Mouse (Mus musculus) neural tube, embryonic 13.5 days (tissue): ENCODE data around the gene Xpo6. TPM values are rescaled to one million over a fixed set of nuclear protein-coding genes. Genes with fewer than 3 reads are reported as not detected.
A peak's percentile ranks its signal among the peaks of the same experiment; 100 is the strongest.

Experiments
- ATAC-seq: fragments of 200-750 bp; cut with Nextera tagmentation; 2 replicates; pipeline ENCODE4 v1.8.0; 2017; ENCODE audit warnings: low read depth, mild to moderate bottlenecking, moderate TSS enrichment, moderate library complexity
- H3K27ac ChIP-seq: fragments of 300-500 bp; sonication (generic); replicated peaks from 2 replicates; pipeline ENCODE4 v1.5.1; 2015; ENCODE audit warnings: moderate library complexity, mild to moderate bottlenecking, inconsistent platforms
- H3K27me3 ChIP-seq: fragments of 300-500 bp; sonication (generic); 2 replicates; pipeline ENCODE4 v1.6.1; 2015; ENCODE audit warnings: mild to moderate bottlenecking, inconsistent platforms
- H3K36me3 ChIP-seq: fragments of 300-500 bp; sonication (generic); 2 replicates; pipeline ENCODE4 v1.6.1; 2015; ENCODE audit warnings: mild to moderate bottlenecking, inconsistent platforms
- H3K4me1 ChIP-seq: fragments of 300-500 bp; sonication (generic); replicated peaks from 2 replicates; pipeline ENCODE4 v1.6.1; 2015; ENCODE audit warnings: inconsistent platforms
- H3K4me2 ChIP-seq: fragments of 300-500 bp; sonication (generic); 2 replicates; pipeline ENCODE4 v1.6.1; 2015; ENCODE audit warnings: inconsistent platforms, mild to moderate bottlenecking, moderate library complexity
- H3K4me3 ChIP-seq: fragments of 300-500 bp; sonication (generic); 2 replicates; pipeline ENCODE4 v1.5.1; 2015; ENCODE audit warnings: mild to moderate bottlenecking, inconsistent platforms
- H3K9ac ChIP-seq: fragments of 300-500 bp; sonication (generic); 2 replicates; pipeline ENCODE4 v1.6.1; 2015; ENCODE audit warnings: moderate library complexity, mild to moderate bottlenecking, inconsistent platforms
- H3K9me3 ChIP-seq: fragments of 300-500 bp; sonication (generic); 2 replicates; pipeline ENCODE4 v1.6.1; 2016; ENCODE audit warnings: inconsistent platforms
- WGBS: fragments of 180-500 bp; shearing (Covaris S2); methylation state at CpG from one replicate; pipeline ENCODE4 v1.1.7; 2015; 5-methylcytosine and 5-hydroxymethylcytosine counted together
- polyA plus RNA-seq: library from polyadenylated mRNA; unstranded; fragments of >200 nt; fragmentation: Nextera tagmentation; extraction: Ambion mirVana; gene quantifications from 2 replicates; pipeline ENCODE4 v1.2.1, GENCODE M21; 2015

The Xpo6 gene
- polyA plus RNA-seq, 1 experiment from 2014 or later = 47.8 TPM

DNA sequence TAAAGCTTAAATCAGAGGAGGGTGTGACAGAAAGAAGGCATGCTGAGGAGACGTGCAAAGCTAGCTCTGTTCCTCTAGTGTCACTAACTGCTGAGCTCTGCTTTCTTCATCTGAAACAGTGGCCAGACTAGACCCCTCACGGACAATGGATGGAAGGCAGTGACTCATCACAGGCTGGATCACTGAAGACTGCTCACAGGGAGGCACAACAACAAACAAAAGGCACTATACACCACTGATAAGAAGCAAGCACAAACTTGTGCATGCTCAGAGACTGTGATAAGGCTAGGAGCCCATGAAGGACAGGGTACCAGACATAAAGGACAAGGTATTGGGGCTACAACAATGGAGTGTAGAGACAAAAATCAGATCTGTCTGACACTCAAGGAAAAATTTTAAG, 89.1 kb downstream of the Xpo6 start:
- H3K9ac ChIP-seq = no peak overlapping the region
- no peaks in the 10 kb centered on the region for H3K4me1 ChIP-seq
- no peaks in the 10 kb centered on the region for H3K27me3 ChIP-seq
- H3K36me3 ChIP-seq = peaks cover 90% of the 10 kb centered on the region
- no peak overlapping the region for H3K4me2 ChIP-seq
- H3K4me3 ChIP-seq = no peak overlapping the region
- no peak overlapping the region for H3K27ac ChIP-seq
- no peak for ATAC-seq
- WGBS = 78% methylated on average over 2 of the region's 2 CpGs
- no peaks in the 10 kb centered on the region for H3K9me3 ChIP-seq

DNA sequence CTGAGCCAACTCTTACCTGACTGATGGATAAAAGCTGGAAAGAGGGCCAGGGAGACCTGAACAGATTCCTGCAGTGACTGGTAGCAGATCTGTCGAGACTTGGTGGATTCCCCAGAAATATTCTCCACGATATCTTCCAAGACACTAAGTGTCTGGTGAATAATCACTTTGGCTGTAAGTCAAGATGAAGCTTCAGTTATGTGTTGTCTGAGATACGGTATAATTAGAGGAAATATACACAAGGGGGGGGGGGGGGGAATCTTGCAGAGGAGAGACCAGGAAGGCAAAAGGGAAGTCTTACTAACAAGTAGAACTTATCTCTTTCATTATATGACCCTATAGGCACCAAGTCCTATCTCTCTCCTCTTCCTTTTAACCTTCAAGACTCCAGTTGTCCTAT, 90.4 kb downstream of the Xpo6 start:
- 81% methylated on average over 3 of the region's 3 CpGs for WGBS
- Histone ChIP-seq H3K4me3 (no peak overlapping the region), H3K4me1 (no peaks in the 10 kb centered on the region), H3K36me3 (peaks cover 92% of the 10 kb centered on the region), H3K27me3 (no peaks in the 10 kb centered on the region), H3K4me2 (no peak overlapping the region), H3K9me3 (no peaks in the 10 kb centered on the region), H3K9ac (no peak overlapping the region), H3K27ac (0 out of 2 replicates have a peak overlapping the region, but pooled peaks have one; percentile 46)
- no peak for ATAC-seq

DNA sequence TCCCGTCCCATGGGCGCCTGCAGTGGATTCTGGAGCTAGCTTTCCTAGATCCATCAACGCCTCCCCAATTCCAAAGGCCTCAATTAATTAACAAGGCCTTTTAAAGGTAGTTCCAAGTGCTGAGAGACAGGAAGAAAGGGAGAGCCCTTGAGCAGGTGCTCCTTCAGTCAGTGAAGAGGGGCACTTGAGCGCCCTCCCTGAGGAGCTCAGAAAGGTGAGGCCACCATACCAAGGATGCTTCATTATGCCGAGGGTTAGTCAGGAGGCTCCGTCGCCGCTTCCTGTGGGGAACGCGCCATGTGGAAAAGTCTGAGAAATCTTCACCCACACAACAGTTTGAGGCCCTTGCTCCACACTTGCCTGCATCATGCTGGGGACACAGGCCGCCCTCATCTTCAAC, 99.9 kb downstream of the Xpo6 start:
- no peak overlapping the region for H3K4me3 ChIP-seq
- no peak for ATAC-seq
- no peak overlapping the region for H3K9ac ChIP-seq
- H3K9me3 ChIP-seq = no peaks in the 10 kb centered on the region
- H3K36me3 ChIP-seq = peaks cover 84% of the 10 kb centered on the region
- H3K27me3 ChIP-seq = no peaks in the 10 kb centered on the region
- no peaks in the 10 kb centered on the region for H3K4me1 ChIP-seq
- WGBS = 98% methylated on average over 11 of the region's 11 CpGs
- H3K27ac ChIP-seq = no peak overlapping the region
- H3K4me2 ChIP-seq = no peak overlapping the region

DNA sequence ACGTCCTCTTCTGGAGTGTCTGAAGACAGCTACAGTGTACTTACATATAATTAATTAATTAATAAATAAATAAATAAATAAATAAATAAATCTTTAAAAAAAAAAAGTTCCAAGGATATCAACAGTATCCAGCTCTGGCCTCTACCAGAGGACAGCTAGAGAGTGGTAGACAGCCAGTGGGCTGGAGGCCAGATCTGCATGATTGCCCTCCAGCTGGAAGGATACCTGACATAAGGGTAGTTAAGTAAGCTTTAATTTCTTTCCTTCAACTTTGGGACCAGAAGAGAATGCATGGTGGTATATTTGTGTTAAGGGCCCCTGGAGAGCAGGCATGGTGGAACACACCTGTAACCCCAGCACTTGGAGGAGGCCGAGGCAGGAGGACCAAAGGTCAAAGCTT, 100.5 kb downstream of the Xpo6 start:
- no peaks in the 10 kb centered on the region for H3K9me3 ChIP-seq
- H3K4me2 ChIP-seq = no peak overlapping the region
- no peak for ATAC-seq
- 98% methylated on average over 2 of the region's 2 CpGs for WGBS
- H3K27ac ChIP-seq = no peak overlapping the region
- peaks cover 78% of the 10 kb centered on the region for H3K36me3 ChIP-seq
- no peak overlapping the region for H3K9ac ChIP-seq
- H3K4me3 ChIP-seq = no peak overlapping the region
- no peaks in the 10 kb centered on the region for H3K27me3 ChIP-seq
- H3K4me1 ChIP-seq = no peaks in the 10 kb centered on the region

DNA sequence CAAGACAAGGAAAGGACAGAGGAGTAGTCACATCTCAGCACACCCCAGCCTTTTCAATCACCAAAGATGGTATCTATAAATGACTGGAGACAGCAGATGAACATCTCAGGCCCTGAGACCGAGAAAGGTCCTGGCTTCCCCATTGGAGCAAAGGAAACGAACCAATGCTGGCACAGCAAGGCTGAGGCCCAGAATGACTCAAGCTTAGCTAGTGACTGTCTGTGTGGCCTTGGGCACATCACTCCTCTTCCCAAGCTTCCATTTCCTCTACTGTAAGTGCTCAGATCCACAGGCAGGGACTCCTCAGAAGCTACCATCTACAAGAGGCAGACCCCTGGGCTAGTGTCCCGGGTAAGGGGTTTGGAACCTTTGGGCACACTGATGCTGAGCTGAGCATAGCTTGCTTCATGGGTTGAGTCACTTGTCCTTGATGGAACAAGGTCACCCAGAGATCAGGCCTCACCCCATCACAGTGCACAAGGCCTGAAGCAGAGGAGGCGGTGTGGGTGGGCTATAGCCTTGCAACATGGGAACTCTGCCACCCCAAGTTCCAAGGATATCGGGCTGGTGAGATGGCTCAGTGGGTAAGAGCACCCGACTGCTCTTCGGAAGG, 101.0 kb downstream of the Xpo6 start:
- no peak for ATAC-seq
- Histone ChIP-seq H3K4me1 (no peaks in the 10 kb centered on the region), H3K9me3 (no peaks in the 10 kb centered on the region), H3K4me2 (no peak overlapping the region), H3K9ac (no peak overlapping the region), H3K27me3 (no peaks in the 10 kb centered on the region), H3K4me3 (no peak overlapping the region), H3K36me3 (peaks cover 72% of the 10 kb centered on the region), H3K27ac (no peak overlapping the region)
- WGBS = 97% methylated on average over 7 of the region's 7 CpGs

DNA sequence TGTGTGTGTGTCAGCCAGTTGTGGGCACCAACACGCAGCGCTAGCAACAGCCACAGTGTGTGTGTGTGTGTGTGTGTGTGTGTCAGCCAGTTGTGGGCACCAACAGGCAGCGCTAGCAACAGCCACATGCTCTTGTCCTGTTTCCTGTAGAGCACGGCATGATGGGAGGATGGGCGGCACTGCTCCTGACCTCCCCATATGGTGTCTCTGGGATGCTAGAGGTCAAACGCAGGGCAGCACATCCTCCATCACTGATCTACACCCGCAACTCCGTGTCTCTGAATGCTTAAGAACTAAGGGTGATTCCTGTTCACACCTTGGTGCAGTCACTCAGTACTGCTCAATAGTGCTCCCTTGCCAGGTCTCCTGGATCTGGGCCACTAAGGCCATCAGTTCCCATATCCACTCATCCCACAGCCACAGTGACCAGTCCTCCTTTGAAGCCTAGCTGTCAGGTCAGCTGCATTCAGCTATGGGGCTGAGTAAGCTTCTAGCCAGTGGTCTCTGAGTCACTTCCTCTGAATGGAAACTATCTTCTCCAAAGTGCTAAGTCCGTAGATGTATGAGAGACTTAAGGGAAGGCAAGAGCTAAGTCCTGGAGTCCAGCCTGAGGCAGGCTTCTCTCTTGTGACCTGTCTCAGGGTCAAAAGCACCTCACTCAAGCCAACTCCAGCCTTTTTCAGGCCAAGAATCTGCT, 102.9 kb downstream of the Xpo6 start:
- ATAC-seq = no peak
- H3K27ac ChIP-seq = no peak overlapping the region
- no peak overlapping the region for H3K4me2 ChIP-seq

DNA sequence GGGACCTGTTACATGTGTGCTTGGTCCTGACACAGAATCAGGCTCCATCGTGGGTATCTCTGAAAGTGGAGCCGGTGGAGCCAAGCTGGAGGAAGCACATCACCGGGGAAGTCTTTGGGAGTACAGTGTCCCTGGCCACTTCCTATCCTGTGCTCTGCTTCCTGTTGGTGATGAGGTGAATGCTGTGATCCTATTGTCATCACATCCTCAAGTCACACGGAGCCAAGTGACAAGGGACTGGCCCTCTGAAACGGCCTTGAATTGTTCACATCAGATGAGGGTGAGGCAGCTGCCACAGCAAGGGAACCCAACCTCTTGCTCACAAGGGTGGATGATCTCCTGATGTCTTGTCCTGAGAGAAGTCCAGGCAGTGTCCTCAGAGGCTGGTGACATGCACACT, 103.7 kb downstream of the Xpo6 start:
- no peak for ATAC-seq
- Histone ChIP-seq H3K27ac (no peak overlapping the region), H3K27me3 (no peaks in the 10 kb centered on the region), H3K36me3 (peaks cover 52% of the 10 kb centered on the region), H3K9ac (no peak overlapping the region), H3K4me3 (no peak overlapping the region), H3K4me1 (no peaks in the 10 kb centered on the region), H3K9me3 (no peaks in the 10 kb centered on the region), H3K4me2 (no peak overlapping the region)
- 85% methylated on average over 5 of the region's 5 CpGs for WGBS

More for the DNA sequence above, 102.9 kb downstream of the Xpo6 start:
- Histone ChIP-seq H3K36me3 (peaks cover 60% of the 10 kb centered on the region), H3K27me3 (no peaks in the 10 kb centered on the region), H3K9ac (no peak overlapping the region), H3K4me1 (no peaks in the 10 kb centered on the region), H3K4me3 (no peak overlapping the region), H3K9me3 (no peaks in the 10 kb centered on the region)
- 86% methylated on average over 8 of the region's 9 CpGs for WGBS

DNA sequence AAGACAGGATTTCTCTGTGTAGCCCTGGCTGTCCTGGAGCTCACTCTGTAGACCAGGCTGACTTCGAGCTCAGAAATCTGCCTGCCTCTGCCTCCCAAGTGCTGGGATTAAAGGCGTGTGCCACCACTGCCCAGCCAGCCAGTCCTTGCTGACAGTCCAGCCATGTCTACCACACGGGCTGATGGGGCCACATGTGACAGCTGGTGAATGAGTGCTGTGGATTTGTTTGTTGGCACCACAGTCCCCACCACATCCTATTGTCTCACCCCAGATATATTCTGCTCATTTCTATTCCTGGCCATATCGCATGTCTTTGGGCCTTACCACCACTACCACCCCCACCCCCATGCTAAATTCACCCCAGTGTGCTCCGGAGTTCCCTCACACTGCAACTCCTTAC, 105.6 kb downstream of the Xpo6 start:
- Histone ChIP-seq H3K4me3 (no peak overlapping the region), H3K27me3 (no peaks in the 10 kb centered on the region), H3K4me2 (no peak overlapping the region), H3K27ac (no peak overlapping the region), H3K36me3 (peaks cover 34% of the 10 kb centered on the region), H3K9ac (no peak overlapping the region), H3K9me3 (0 out of 2 replicates have a peak, but pooled peaks cover 8% of the 10 kb centered on the region), H3K4me1 (no peaks in the 10 kb centered on the region)
- ATAC-seq = no peak
- 92% methylated on average over 5 of the region's 5 CpGs for WGBS

DNA sequence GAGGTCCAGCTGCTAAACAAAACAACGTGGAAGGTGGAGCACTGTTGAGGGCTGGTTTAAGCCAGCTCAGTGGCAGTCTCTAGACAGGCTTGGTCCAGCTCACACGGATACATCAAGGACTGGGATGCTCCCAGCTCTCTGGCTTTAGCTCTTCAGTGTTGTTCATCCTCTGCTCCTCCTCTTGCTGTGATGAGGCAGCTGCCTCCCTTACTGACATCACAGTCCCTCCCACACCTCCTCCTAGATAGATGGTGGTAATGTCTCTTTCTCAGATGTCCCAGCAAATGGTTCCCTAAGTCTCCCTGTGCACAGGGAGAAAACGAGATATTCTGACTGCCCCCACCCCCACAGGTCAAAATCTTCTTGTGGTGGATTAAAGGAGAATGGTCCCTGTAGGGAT, 107.1 kb downstream of the Xpo6 start:
- WGBS = 48% methylated on average over 3 of the region's 3 CpGs

DNA sequence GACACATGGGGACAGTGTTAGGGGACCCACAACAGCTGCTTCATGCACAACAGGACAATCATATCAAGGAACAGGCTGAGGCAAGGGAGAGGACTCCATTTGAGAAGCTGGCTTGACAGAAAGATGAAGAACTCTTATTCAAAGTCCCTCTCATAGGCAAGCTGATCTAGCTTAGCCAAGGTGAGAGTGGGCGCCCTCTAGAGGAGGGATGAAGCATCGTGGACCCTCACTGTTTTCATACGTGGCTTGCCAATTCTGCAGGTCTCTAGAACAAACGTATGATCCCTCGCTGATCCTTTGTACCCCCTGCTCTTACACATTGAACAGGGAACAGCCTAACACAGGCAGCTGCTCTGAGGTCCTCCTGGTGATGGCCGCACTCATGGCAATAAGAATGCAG, 110.5 kb downstream of the Xpo6 start:
- WGBS = 15% methylated on average over 6 of the region's 6 CpGs
- Histone ChIP-seq H3K9ac (no peak overlapping the region), H3K27ac (no peak overlapping the region), H3K4me2 (no peak overlapping the region), H3K27me3 (peaks cover 5% of the 10 kb centered on the region), H3K4me3 (no peak overlapping the region), H3K36me3 (no peaks in the 10 kb centered on the region), H3K4me1 (peaks cover 16% of the 10 kb centered on the region), H3K9me3 (0 out of 2 replicates have a peak, but pooled peaks cover 8% of the 10 kb centered on the region)
- ATAC-seq = no peak

More for the DNA sequence above, 107.1 kb downstream of the Xpo6 start:
- H3K4me1 ChIP-seq = no peaks in the 10 kb centered on the region
- no peak for ATAC-seq
- peaks cover 20% of the 10 kb centered on the region for H3K36me3 ChIP-seq
- H3K9me3 ChIP-seq = 0 out of 2 replicates have a peak, but pooled peaks cover 8% of the 10 kb centered on the region
- H3K27me3 ChIP-seq = no peaks in the 10 kb centered on the region
- no peak overlapping the region for H3K4me3 ChIP-seq
- no peak overlapping the region for H3K9ac ChIP-seq
- no peak overlapping the region for H3K4me2 ChIP-seq
- no peak overlapping the region for H3K27ac ChIP-seq

DNA sequence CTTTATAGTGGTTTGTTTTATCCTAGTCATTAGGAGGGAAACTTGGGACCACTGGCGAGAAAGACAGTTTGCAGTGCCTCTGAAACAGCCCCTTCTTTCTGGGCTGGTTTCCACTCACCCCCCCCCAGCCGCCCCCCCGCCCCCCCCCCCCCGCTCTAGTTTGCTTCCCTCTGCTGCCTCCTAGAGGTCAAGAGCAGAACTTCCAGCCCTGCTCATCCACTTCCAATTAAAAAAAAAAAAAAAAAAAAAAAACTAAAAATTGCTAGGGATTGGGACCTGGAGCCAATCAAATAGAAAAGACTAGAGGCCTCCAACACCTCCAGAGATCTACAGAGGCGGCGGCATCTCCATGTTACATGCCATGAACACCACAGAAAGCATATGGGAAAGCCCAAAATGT, 112.1 kb downstream of the Xpo6 start:
- WGBS = 40% methylated on average over 3 of the region's 6 CpGs
- Histone ChIP-seq H3K36me3 (no peaks in the 10 kb centered on the region), H3K27ac (no peak overlapping the region), H3K4me1 (peaks cover 29% of the 10 kb centered on the region), H3K27me3 (peaks cover 20% of the 10 kb centered on the region), H3K4me2 (no peak overlapping the region), H3K9ac (no peak overlapping the region), H3K4me3 (no peak overlapping the region), H3K9me3 (0 out of 2 replicates have a peak, but pooled peaks cover 8% of the 10 kb centered on the region)
- no peak for ATAC-seq

DNA sequence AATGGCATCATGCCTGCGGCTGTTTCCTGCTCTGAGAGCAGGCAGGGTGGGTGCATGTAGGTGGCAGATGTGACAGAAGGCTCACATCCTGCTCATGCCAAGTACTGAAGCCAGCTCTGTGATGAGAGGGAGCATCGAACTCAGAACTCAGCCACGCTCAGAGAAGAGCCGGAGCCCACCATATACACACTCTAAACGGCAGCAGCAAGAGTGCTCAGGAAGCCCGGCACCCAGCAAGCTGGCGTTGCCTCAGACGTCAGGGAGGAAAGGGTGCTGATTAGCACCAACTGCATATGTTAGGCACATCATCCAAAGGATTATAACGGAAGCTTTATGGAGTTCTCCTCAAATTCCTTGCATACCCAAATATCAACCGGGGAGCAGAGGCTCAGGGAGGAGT, 112.7 kb downstream of the Xpo6 start:
- no peak for ATAC-seq
- Histone ChIP-seq H3K9ac (no peak overlapping the region), H3K27ac (no peak overlapping the region), H3K4me3 (no peak overlapping the region), H3K4me2 (no peak overlapping the region), H3K27me3 (peaks cover 26% of the 10 kb centered on the region), H3K36me3 (no peaks in the 10 kb centered on the region), H3K4me1 (peaks cover 35% of the 10 kb centered on the region), H3K9me3 (0 out of 2 replicates have a peak, but pooled peaks cover 8% of the 10 kb centered on the region)
- 72% methylated on average over 10 of the region's 10 CpGs for WGBS
